Mouse (Mus musculus): ENCODE data around the gene Rab3gap1. TPM values are rescaled to one million over a fixed set of nuclear protein-coding genes. Genes with fewer than 3 reads are reported as not detected.

Gene Rab3gap1
- polyA plus RNA-seq, 1 experiment: 13.3 TPM

GRCm38 (mm10) chr1:127958801-127959200, 90.2 kb downstream of the Rab3gap1 start:
- 66% methylated on average over 5 of the region's 5 CpGs for WGBS

GRCm38 (mm10) chr1:127959312-127959718, 90.7 kb downstream of the Rab3gap1 start:
- Histone ChIP-seq H3K27ac (ENCODE audit: control insufficient read depth, insufficient read depth, low read depth, low read length, poor library complexity) (no peak overlapping the region), H3K4me1 (ENCODE audit: control insufficient read depth, insufficient read depth, low read length) (no peaks in the 10 kb centered on the region), H3K4me3 (replicated peaks; ENCODE audit: control insufficient read depth, low read depth, low read length) (no peak overlapping the region)
- TF ChIP-seq POLR2A (IDR thresholded peaks at IDR 0.05; ENCODE audit: borderline replicate concordance, control insufficient read depth, low read depth, low read length): no peak
- no peak for TF ChIP-seq CTCF (IDR thresholded peaks at IDR 0.05; ENCODE audit: control insufficient read depth, insufficient read depth, low read length)
- WGBS: 78% methylated on average over 7 of the region's 7 CpGs

More at GRCm38 (mm10) chr1:127958801-127959200, 90.2 kb downstream of the Rab3gap1 start:
- Histone ChIP-seq H3K4me3 (replicated peaks; ENCODE audit: control insufficient read depth, low read depth, low read length) (no peak overlapping the region), H3K4me1 (ENCODE audit: control insufficient read depth, insufficient read depth, low read length) (no peaks in the 10 kb centered on the region), H3K27ac (ENCODE audit: control insufficient read depth, insufficient read depth, low read depth, low read length, poor library complexity) (no peak overlapping the region)
- no peak for TF ChIP-seq CTCF (IDR thresholded peaks at IDR 0.05; ENCODE audit: control insufficient read depth, insufficient read depth, low read length)
- no peak for TF ChIP-seq POLR2A (IDR thresholded peaks at IDR 0.05; ENCODE audit: borderline replicate concordance, control insufficient read depth, low read depth, low read length)

GRCm38 (mm10) chr1:127961140-127961539, 92.6 kb downstream of the Rab3gap1 start:
- 94% methylated on average over 1 of the region's 1 CpGs for WGBS
- no peak for TF ChIP-seq CTCF (IDR thresholded peaks at IDR 0.05; ENCODE audit: control insufficient read depth, insufficient read depth, low read length)

GRCm38 (mm10) chr1:127963326-127963725, 94.8 kb downstream of the Rab3gap1 start:
- H3K4me3 ChIP-seq (replicated peaks; ENCODE audit: control insufficient read depth, low read depth, low read length): no peak overlapping the region
- TF ChIP-seq CTCF (IDR thresholded peaks at IDR 0.05; ENCODE audit: control insufficient read depth, insufficient read depth, low read length): no peak
- no peaks in the 10 kb centered on the region for H3K4me1 ChIP-seq (ENCODE audit: control insufficient read depth, insufficient read depth, low read length)
- no peak overlapping the region for H3K27ac ChIP-seq (ENCODE audit: control insufficient read depth, insufficient read depth, low read depth, low read length, poor library complexity)
- 72% methylated on average over 3 of the region's 3 CpGs for WGBS

More at GRCm38 (mm10) chr1:127961140-127961539, 92.6 kb downstream of the Rab3gap1 start:
- Histone ChIP-seq H3K4me3 (replicated peaks; ENCODE audit: control insufficient read depth, low read depth, low read length) (no peak overlapping the region), H3K27ac (ENCODE audit: control insufficient read depth, insufficient read depth, low read depth, low read length, poor library complexity) (no peak overlapping the region), H3K4me1 (ENCODE audit: control insufficient read depth, insufficient read depth, low read length) (no peaks in the 10 kb centered on the region)

- no peak for TF ChIP-seq POLR2A (IDR thresholded peaks at IDR 0.05; ENCODE audit: borderline replicate concordance, control insufficient read depth, low read depth, low read length)
- no peak for TF ChIP-seq CTCF (IDR thresholded peaks at IDR 0.05; ENCODE audit: control insufficient read depth, insufficient read depth, low read length)
- H3K4me3 ChIP-seq (replicated peaks; ENCODE audit: control insufficient read depth, low read depth, low read length): no peak overlapping the region
- H3K27ac ChIP-seq (ENCODE audit: control insufficient read depth, insufficient read depth, low read depth, low read length, poor library complexity): no peak overlapping the region
- WGBS: 83% methylated on average over 4 of the region's 4 CpGs
- H3K4me1 ChIP-seq (ENCODE audit: control insufficient read depth, insufficient read depth, low read length): no peaks in the 10 kb centered on the region; the same call in 1 of the 2 replicates
These were observed 102.3 kb downstream of the Rab3gap1 start for GRCm38 (mm10) chr1:127970870-127971269.

- Histone ChIP-seq H3K27ac (ENCODE audit: control insufficient read depth, insufficient read depth, low read depth, low read length, poor library complexity) (no peak overlapping the region), H3K4me1 (ENCODE audit: control insufficient read depth, insufficient read depth, low read length) (no peaks in the 10 kb centered on the region; the same call in 1 of the 2 replicates), H3K4me3 (replicated peaks; ENCODE audit: control insufficient read depth, low read depth, low read length) (no peak overlapping the region)
- 83% methylated on average over 4 of the region's 4 CpGs for WGBS
- TF ChIP-seq POLR2A (IDR thresholded peaks at IDR 0.05; ENCODE audit: borderline replicate concordance, control insufficient read depth, low read depth, low read length): no peak
- TF ChIP-seq CTCF (IDR thresholded peaks at IDR 0.05; ENCODE audit: control insufficient read depth, insufficient read depth, low read length): no peak
These were observed 105.5 kb downstream of the Rab3gap1 start for GRCm38 (mm10) chr1:127974082-127974481.

GRCm38 (mm10) chr1:127975676-127976075, 107.1 kb downstream of the Rab3gap1 start:
- TF ChIP-seq CTCF (IDR thresholded peaks at IDR 0.05; ENCODE audit: control insufficient read depth, insufficient read depth, low read length) (no peak), POLR2A (IDR thresholded peaks at IDR 0.05; ENCODE audit: borderline replicate concordance, control insufficient read depth, low read depth, low read length) (no peak)
- no peak overlapping the region for H3K4me3 ChIP-seq (replicated peaks; ENCODE audit: control insufficient read depth, low read depth, low read length)
- no peaks in the 10 kb centered on the region; the same call in 1 of the 2 replicates for H3K4me1 ChIP-seq (ENCODE audit: control insufficient read depth, insufficient read depth, low read length)
- 11% methylated on average over 2 of the region's 2 CpGs for WGBS
- no peak overlapping the region for H3K27ac ChIP-seq (ENCODE audit: control insufficient read depth, insufficient read depth, low read depth, low read length, poor library complexity)

- no peak overlapping the region for H3K27ac ChIP-seq (ENCODE audit: control insufficient read depth, insufficient read depth, low read depth, low read length, poor library complexity)
These were observed 107.5 kb downstream of the Rab3gap1 start for GRCm38 (mm10) chr1:127976106-127976505.

GRCm38 (mm10) chr1:127978125-127978524, 109.6 kb downstream of the Rab3gap1 start:
- Histone ChIP-seq H3K27ac (ENCODE audit: control insufficient read depth, insufficient read depth, low read depth, low read length, poor library complexity) (no peak overlapping the region), H3K4me3 (replicated peaks; ENCODE audit: control insufficient read depth, low read depth, low read length) (no peak overlapping the region), H3K4me1 (ENCODE audit: control insufficient read depth, insufficient read depth, low read length) (no peaks in the 10 kb centered on the region; the same call in 1 of the 2 replicates)
- TF ChIP-seq CTCF (IDR thresholded peaks at IDR 0.05; ENCODE audit: control insufficient read depth, insufficient read depth, low read length): no peak
- TF ChIP-seq POLR2A (IDR thresholded peaks at IDR 0.05; ENCODE audit: borderline replicate concordance, control insufficient read depth, low read depth, low read length): no peak
- WGBS: 77% methylated on average over 1 of the region's 1 CpGs

More at GRCm38 (mm10) chr1:127976106-127976505, 107.5 kb downstream of the Rab3gap1 start:
- WGBS: 65% methylated on average over 6 of the region's 6 CpGs
- Histone ChIP-seq H3K4me1 (ENCODE audit: control insufficient read depth, insufficient read depth, low read length) (no peaks in the 10 kb centered on the region; the same call in 1 of the 2 replicates), H3K4me3 (replicated peaks; ENCODE audit: control insufficient read depth, low read depth, low read length) (no peak overlapping the region)
- no peak for TF ChIP-seq POLR2A (IDR thresholded peaks at IDR 0.05; ENCODE audit: borderline replicate concordance, control insufficient read depth, low read depth, low read length)
- no peak for TF ChIP-seq CTCF (IDR thresholded peaks at IDR 0.05; ENCODE audit: control insufficient read depth, insufficient read depth, low read length)
